Mouse (Mus musculus) cerebral cortex, adult 2 months (tissue): ENCODE data around the gene Dhrs13.

Experiments
- whole genome bisulfite sequencing: fragments of 180-500 bp; shearing (Covaris S2); methylation state at CpG from one replicate; pipeline ENCODE4 v1.1.7; 2018; 5-methylcytosine and 5-hydroxymethylcytosine counted together

Dhrs13 gene

DNA sequence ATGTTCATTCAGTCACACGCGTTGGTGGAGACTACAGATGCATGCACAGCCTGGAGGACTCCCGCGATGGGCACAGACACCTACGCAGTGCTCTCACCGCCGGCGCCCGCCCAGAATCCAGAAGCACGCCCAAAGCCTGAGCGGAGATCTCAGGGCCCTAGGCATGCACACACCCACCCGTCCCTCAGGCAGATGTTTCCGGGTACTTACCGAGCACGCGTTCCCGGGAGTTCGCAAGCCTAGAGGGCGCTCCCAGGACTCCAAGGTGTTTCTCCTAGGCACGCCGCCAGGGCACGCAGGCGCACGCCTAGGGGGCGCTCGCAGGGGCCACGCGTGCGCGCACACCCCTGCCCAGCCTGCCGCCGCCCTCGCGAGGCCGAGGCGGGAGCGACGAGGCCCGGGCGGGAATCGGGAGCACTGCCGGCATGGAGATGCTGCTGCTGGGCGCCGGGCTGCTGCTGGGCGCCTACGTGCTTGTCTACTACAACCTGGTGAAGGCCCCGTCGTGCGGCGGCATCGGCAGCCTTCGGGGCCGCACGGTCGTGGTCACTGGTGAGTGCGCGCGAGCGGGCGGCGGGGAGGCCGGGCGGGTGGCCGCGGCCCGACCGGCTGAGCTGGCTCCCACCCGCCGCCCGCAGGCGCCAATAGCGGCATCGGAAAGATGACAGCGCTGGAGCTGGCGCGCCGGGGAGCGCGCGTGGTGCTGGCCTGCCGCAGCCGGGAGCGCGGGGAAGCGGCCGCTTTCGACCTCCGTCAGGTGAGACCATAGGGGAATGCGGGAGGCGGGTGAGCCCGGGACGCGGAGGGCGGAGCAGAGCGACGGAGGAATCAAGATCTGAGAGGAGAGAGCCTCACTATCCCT, at the start of gene Dhrs13:
Dhrs13 (plus strand) TSS at position 334 of the 862 bp plus-strand sequence.
- WGBS: under 1% methylated on average over 93 of the region's 96 CpGs

DNA sequence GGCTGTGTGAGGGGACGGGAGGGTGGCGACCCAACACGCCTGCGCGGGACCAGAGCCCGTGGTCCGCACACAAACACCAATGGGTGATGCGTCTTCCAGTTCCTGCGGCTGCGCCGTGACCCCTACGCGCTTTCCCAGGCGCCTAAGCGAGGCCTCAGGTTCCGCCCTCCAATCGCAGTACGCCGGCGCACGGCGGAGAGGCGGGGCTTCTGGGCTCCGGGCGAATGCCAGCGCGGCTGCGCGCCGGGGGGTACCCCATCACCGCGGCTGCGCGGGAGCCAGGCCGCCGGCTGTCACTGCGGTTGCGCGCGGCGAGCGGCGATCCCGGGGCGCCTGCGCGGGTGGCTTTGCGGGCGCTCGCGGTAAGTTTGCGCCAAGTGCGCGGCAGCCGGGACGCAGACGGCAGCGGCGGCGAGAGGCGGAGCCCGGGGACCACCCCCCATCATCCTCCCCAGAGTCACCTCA, 49.6 kb upstream of the Dhrs13 start, which contains the start of gene Phf12:
Phf12 (plus strand) TSS at position 314 of the 465 bp plus-strand sequence.
- WGBS: under 1% methylated on average over 62 of the region's 62 CpGs

DNA sequence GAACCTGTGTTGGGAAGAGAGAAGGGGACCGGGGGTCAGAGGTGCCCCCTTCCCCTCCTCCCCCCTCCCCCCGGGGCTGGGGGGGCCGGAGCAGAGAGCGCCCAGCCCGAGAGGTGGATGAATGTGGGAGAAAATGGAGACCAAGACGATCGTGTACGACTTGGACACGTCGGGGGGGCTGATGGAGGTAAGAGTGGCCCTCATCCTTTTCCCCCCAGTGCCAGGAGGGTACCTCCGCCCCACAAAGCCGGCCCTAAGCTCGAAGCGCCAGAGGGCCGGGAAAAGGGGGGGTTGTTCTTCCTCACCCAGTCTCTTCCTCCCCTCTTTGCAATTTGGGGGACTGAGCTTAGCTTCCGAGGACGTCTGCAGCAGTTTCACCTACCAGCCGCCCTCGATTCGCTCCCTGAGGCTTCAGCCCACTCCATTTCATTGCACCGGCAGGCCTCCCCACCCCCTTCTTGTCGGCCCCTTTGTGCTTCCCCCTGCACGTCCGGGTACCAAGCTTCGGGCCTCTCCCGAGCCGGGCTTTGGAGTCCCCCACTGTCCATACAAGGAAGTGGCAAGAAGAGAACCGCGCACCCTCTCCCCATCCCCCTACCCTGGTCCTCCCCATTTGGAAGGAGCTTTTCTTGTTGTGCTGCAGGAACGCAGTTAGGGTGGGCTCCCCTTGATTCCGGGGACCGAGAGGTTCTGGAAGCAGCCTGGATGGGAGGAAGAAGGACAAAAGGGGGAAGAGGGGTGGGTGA, 48.7 kb upstream of the Dhrs13 start:
- WGBS: under 1% methylated on average over 32 of the region's 32 CpGs

- WGBS: under 1% methylated on average over 63 of the region's 63 CpGs
These were observed 47.9 kb upstream of the Dhrs13 start for GRCm38 (mm10) chr11:77983937-77984835.

- WGBS: 1% methylated on average over 13 of the region's 13 CpGs
These were observed 47.2 kb upstream of the Dhrs13 start for GRCm38 (mm10) chr11:77984836-77985231.

GRCm38 (mm10) chr11:77985541-77986065, 46.5 kb upstream of the Dhrs13 start:
- 41% methylated on average over 3 of the region's 3 CpGs for whole genome bisulfite sequencing

DNA sequence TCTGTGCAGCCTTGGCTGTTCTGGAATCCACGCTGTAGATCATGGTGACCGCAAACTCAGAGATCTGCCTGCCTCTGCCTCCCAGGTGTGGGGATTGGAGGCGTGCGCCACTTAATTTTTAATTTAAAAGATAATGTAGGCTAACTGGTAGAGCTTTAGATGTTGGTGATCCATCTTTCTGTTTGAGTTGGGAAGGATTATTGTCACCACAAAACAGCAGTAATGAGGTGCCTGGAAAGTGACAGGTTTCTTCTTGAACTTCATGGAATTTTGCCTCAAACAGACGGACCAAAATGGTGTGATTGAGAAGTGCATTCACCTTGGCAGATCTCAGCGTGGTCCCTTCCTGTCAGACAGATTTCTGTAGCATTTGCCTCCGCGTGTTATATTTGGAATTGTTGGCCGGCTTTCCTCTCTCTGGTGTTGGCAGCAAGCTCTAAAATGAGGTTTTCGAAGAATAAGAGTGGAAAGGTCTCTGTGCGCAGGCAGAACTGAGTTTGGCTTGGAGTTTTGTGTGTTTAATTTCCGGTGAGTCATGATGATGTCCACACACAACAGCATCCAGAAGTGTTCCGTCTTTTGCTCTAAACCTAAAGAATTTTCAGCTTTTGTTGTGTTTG, 42.9 kb upstream of the Dhrs13 start:
- WGBS: 49% methylated on average over 13 of the region's 13 CpGs

- 33% methylated on average over 1 of the region's 1 CpGs for WGBS
These were observed 36.5 kb upstream of the Dhrs13 start for GRCm38 (mm10) chr11:77995556-77995955.

- WGBS: 74% methylated on average over 5 of the region's 5 CpGs
These were observed 25.6 kb upstream of the Dhrs13 start for GRCm38 (mm10) chr11:78006446-78006845.

DNA sequence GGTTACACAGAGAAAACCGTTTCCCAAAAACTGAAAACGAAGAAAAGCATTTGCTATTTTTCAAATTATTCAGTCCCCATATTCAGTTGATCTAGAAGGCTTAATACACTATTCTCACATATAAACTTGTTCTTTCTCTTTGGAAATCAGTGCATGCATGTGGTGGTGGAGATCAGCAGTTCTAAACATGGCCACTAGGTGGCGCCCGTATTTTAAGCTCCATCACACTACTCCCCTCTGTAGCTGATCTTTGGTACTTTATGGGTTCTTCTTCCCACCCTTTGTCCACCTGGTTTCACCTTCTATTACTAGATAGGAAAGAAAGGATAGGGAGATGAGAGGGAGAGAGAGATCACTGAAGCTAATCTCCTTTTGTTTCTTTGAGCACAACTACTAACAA, 12.4 kb upstream of the Dhrs13 start:
- 12% methylated on average over 4 of the region's 4 CpGs for WGBS

GRCm38 (mm10) chr11:78023607-78024006, 8.5 kb upstream of the Dhrs13 start:
- WGBS: 71% methylated on average over 8 of the region's 8 CpGs

DNA sequence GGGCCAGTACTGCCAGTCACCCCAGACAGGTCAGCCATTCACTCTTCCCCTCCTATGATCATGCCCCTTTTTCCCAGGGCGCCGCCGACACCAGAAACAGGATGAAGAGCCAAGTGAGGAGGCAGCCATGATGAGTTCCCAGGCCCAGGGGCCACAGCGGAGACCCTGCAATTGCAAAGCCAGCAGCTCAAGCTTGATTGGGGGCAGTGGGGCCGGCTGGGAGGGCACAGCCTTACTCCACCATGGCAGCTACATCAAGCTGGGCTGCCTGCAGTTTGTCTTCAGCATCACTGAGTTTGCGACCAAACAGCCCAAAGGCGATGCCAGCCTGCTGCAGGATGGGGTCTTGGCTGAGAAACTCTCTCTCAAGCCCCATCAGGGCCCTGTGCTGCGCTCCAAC, 2.8 kb upstream of the Dhrs13 start:
- WGBS: 85% methylated on average over 8 of the region's 8 CpGs

GRCm38 (mm10) chr11:78030600-78030999, 1.5 kb upstream of the Dhrs13 start:
- WGBS: 63% methylated on average over 2 of the region's 2 CpGs

DNA sequence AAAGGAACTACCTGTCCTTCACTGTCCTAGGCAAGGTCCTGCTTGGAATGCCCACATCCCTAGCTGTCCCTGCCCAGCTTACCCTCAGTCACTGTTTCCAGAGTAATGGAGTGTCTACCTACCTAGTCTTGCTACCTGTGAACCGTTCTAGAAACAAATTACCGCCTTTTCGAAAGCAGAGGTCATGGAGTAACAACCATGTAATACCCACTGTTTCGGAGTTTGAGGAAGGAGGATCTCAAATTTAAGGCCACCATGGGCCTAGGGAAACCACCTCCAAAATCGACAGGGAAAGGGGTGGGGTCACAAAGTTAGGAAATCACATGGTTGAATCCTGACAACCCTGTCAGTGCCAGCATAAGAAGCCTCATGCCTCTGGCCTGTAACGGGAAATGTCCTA, 691 bp upstream of the Dhrs13 start:
- WGBS: 48% methylated on average over 6 of the region's 6 CpGs

DNA sequence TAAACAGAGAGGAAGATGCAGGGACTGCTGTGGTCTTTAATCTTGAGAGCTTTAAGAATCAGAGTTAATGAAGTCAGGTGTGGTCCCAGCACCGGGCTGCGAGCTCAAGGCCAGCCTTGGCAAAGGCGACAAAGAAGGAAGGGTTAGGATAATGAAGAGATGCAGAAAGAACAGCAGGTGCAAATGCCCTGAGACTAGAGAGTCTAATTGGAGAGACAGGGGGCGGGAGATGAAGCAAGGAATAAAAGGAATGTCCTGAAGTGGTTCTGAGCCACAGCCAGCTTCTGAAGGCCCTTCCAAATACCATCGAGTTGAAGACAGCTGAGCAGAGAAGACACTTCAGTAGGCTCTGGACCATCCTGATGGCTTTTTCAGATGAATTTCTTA, 722 bp downstream of the Dhrs13 start:
- 11% methylated on average over 5 of the region's 5 CpGs for WGBS

DNA sequence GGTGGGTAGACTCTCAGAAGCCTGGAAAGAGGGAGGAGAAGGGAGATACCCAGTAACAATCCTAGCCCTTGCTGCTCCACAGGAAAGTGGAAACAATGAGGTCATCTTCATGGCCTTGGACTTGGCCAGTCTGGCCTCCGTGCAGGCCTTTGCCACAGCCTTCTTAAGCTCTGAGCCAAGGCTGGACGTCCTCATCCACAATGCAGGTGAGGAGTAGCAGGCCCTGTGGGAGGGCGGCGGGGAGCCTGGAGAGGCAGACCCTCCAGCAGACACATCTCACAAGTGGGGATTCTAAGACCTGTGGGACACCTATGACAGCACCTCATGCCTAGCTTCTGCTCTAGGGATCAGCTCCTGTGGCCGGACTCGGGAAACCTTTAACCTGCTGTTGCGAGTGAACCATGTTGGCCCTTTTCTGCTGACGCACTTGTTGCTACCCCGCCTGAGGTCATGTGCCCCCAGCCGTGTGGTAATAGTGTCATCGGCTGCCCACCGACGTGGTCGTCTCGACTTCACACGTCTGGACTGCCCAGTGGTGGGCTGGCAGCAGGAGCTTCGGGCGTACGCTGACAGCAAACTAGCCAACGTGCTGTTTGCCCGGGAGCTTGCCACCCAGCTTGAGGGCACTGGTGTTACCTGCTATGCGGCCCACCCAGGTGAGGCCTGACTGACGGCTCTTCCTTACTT, 2.0 kb downstream of the Dhrs13 start:
- WGBS: 94% methylated on average over 23 of the region's 23 CpGs

- 82% methylated on average over 10 of the region's 10 CpGs for WGBS
These were observed 4.7 kb downstream of the Dhrs13 start for GRCm38 (mm10) chr11:78036791-78037190.

DNA sequence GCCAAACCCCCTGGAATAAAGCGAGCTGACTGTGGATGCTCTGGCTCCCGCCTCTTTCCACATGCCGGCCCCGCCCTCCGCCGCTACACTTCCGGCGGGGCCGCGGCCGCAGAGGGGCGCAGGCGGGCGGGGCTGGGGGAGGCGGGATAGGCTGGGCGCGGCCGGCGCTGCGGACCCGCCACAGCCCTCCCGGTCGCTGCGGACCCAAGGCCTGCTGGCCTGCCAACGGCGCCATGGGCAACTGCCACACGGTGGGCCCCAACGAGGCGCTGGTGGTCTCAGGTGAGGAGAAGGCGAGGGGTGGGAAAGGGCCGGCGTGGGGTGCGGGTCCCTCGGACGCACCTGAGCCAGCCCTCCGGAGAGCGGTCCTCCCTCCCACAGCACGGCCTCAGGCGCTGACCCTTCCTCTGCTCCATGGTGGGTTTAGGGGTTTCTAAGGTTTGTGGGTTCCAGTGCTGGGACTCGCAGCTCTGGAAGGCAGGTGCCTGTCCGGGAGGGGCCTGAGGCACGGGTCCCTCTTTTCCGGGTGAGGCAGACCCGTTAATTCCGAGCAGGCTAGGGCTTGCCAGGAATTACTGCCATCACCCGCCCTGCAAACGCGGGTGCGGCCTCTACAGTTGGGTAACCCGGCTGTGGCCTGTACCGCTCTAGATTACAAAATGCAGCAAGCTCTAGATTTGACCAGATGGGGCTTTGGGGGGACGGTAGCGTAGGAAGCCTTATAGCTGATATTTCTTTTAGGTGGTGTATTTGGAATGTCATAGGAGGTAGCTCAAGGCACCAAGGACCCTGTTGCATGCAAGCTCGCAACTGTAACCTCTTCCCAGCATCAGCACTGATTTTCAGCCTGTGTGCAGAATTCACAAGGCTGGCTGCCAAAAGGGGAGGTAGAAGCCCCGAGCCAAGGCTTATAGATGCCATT, 6.0 kb downstream of the Dhrs13 start, which contains the start of gene Flot2:
Flot2 (plus strand) TSS at position 101 of the 922 bp plus-strand sequence.
- 2% methylated on average over 54 of the region's 55 CpGs for WGBS

DNA sequence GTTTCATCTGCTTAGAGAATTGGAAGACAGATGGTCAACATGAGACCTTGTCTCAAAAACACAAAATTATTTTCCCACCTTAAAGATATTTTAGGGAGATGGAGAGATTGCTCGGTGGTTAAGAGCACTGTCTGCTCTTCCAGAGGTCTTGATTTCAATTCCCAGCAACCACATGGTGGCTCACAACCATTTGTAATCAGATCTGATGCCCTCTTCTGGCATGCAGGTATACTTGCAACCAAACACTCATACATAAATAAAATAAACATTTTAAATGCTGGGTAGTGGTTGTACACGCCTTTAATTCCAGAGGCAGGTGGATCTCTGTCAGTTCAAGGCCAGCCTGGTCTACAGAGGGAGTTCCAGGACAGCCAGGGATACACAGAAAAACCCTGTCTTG, 8.8 kb downstream of the Dhrs13 start:
- WGBS: 42% methylated on average over 2 of the region's 2 CpGs
